Mouse (Mus musculus) stomach, embryonic 14.5 days (tissue): ENCODE results near the gene Kif4. TPM values are rescaled to one million over a fixed set of nuclear protein-coding genes. Genes with fewer than 3 reads are reported as not detected.

Source experiments
- ATAC-seq: fragments of 200-750 bp; cut with Nextera tagmentation; 2 replicates; pipeline ENCODE4 v1.8.0; 2017; ENCODE audit warnings: low read depth, moderate TSS enrichment; ENCODE audit not compliant: insufficient number of reproducible peaks, insufficient read depth, low FRiP score
- H3K27ac ChIP-seq: fragments of 300-500 bp; sonication (generic); 2 replicates; pipeline ENCODE4 v1.5.1; 2014; ENCODE audit warnings: mild to moderate bottlenecking, low read length, moderate library complexity, mixed read lengths
- H3K27me3 ChIP-seq: fragments of 300-500 bp; sonication (generic); 2 replicates; pipeline ENCODE4 v1.6.1; 2014; ENCODE audit warnings: low read length, control low read depth, mixed read lengths; ENCODE audit not compliant: control insufficient read depth, insufficient read depth
- H3K36me3 ChIP-seq: fragments of 300-500 bp; sonication (generic); 2 replicates; pipeline ENCODE4 v1.6.1; 2014; ENCODE audit warnings: mild to moderate bottlenecking, control low read depth, low read length, moderate library complexity, mixed read lengths; ENCODE audit not compliant: control insufficient read depth, insufficient read depth
- H3K4me1 ChIP-seq: fragments of 300-500 bp; sonication (generic); 2 replicates; pipeline ENCODE4 v1.6.1; 2014; ENCODE audit warnings: low read length, control low read depth, mixed read lengths; ENCODE audit not compliant: control insufficient read depth, insufficient read depth
- H3K4me2 ChIP-seq: fragments of 300-500 bp; sonication (generic); replicated peaks from 2 replicates; pipeline ENCODE4 v1.6.1; 2014; ENCODE audit warnings: low read depth, low read length, control low read depth
- H3K4me3 ChIP-seq: fragments of 300-500 bp; sonication (generic); 2 replicates; pipeline ENCODE4 v1.5.1; 2014; ENCODE audit warnings: low read depth, low read length, control low read depth
- H3K9ac ChIP-seq: fragments of 300-500 bp; sonication (generic); replicated peaks from 2 replicates; pipeline ENCODE4 v1.6.1; 2014; ENCODE audit warnings: low read depth, mild to moderate bottlenecking, control low read depth, low read length, moderate library complexity, mixed read lengths
- H3K9me3 ChIP-seq: fragments of 300-500 bp; sonication (generic); 2 replicates; pipeline ENCODE4 v1.6.1; 2016; ENCODE audit warnings: low read depth, low read length, control low read depth; ENCODE audit not compliant: control insufficient read depth
- WGBS: fragments of 180-500 bp; shearing (Covaris S2); extraction: QIAGEN DNeasy Blood & Tissue Kit; methylation state at CpG from one replicate; pipeline ENCODE4 v1.1.7; 2014; 5-methylcytosine and 5-hydroxymethylcytosine counted together
- polyA plus RNA-seq: library from polyadenylated mRNA; unstranded; fragments of >200 nt; fragmentation: Nextera tagmentation; extraction: Ambion mirVana; gene quantifications from 2 replicates; pipeline ENCODE4 v1.2.1, GENCODE M21; 2014

The Kif4 gene
- polyA plus RNA-seq, 1 experiment from 2014 or later: 30.0 TPM

- 26% methylated on average over 10 of the region's 10 CpGs for WGBS
- H3K27me3 ChIP-seq: no peaks in the 10 kb centered on the region
- peak overlapping the region; percentile 39 for H3K4me2 ChIP-seq
- peak overlapping the region; percentile 17; the same call in 1 of the 2 replicates for H3K4me3 ChIP-seq
- no peak overlapping the region for H3K9ac ChIP-seq
- H3K9me3 ChIP-seq: no peaks in the 10 kb centered on the region
- H3K4me1 ChIP-seq: no peaks in the 10 kb centered on the region
- no peak for ATAC-seq
- H3K27ac ChIP-seq: no peak overlapping the region
- H3K36me3 ChIP-seq: no peaks in the 10 kb centered on the region
Measured at GRCm38 (mm10) chrX:100739443-100739842, 113.9 kb downstream of the Kif4 start.

GRCm38 (mm10) chrX:100740785-100741184 lies 115.2 kb downstream of the Kif4 start:
- ATAC-seq: no peak
- H3K4me3 ChIP-seq: no peak overlapping the region
- no peak overlapping the region for H3K27ac ChIP-seq
- H3K9me3 ChIP-seq: no peaks in the 10 kb centered on the region
- no peak overlapping the region for H3K4me2 ChIP-seq
- H3K27me3 ChIP-seq: no peaks in the 10 kb centered on the region
- no peaks in the 10 kb centered on the region for H3K4me1 ChIP-seq
- WGBS: 63% methylated on average over 6 of the region's 6 CpGs
- H3K36me3 ChIP-seq: no peaks in the 10 kb centered on the region
- H3K9ac ChIP-seq: no peak overlapping the region

GRCm38 (mm10) chrX:100741940-100742339 lies 116.4 kb downstream of the Kif4 start:
- Histone ChIP-seq H3K36me3 (no peaks in the 10 kb centered on the region), H3K27ac (no peak overlapping the region), H3K9me3 (no peaks in the 10 kb centered on the region), H3K4me2 (no peak overlapping the region), H3K27me3 (no peaks in the 10 kb centered on the region), H3K9ac (no peak overlapping the region), H3K4me1 (no peaks in the 10 kb centered on the region), H3K4me3 (no peak overlapping the region)
- WGBS: 8% methylated on average over 10 of the region's 10 CpGs
- no peak for ATAC-seq

GRCm38 (mm10) chrX:100765855-100766254 lies 140.3 kb downstream of the Kif4 start:
- no peak overlapping the region for H3K4me3 ChIP-seq
- ATAC-seq: no peak
- H3K9me3 ChIP-seq: no peaks in the 10 kb centered on the region
- no peaks in the 10 kb centered on the region for H3K36me3 ChIP-seq
- 85% methylated on average over 6 of the region's 6 CpGs for WGBS
- H3K4me2 ChIP-seq: no peak overlapping the region
- no peaks in the 10 kb centered on the region for H3K27me3 ChIP-seq
- no peak overlapping the region for H3K9ac ChIP-seq
- no peak overlapping the region for H3K27ac ChIP-seq
- no peaks in the 10 kb centered on the region for H3K4me1 ChIP-seq

- Histone ChIP-seq H3K4me1 (no peaks in the 10 kb centered on the region), H3K4me3 (peak within 1 kb of the TSS; percentile 31), H3K36me3 (no peaks in the 10 kb centered on the region), H3K9ac (no peak within 1 kb of the TSS), H3K9me3 (no peaks in the 10 kb centered on the region), H3K27ac (no peak within 1 kb of the TSS), H3K4me2 (peak within 1 kb of the TSS; percentile 62), H3K27me3 (no peaks in the 10 kb centered on the region)
- 22% methylated on average over 26 of the region's 26 CpGs for WGBS
- ATAC-seq: 0 out of 2 replicates have a peak, but pooled peaks have one; percentile 42
Measured at GRCm38 (mm10) chrX:100767181-100767884, 141.8 kb downstream of the Kif4 start, which contains the start of gene Dlg3. Gene Dlg3 (plus strand): TSS chrX:100767722.

- Histone ChIP-seq H3K4me2 (peak overlapping the region; percentile 62), H3K9me3 (no peaks in the 10 kb centered on the region), H3K4me3 (peak overlapping the region; percentile 31), H3K9ac (no peak overlapping the region), H3K27me3 (no peaks in the 10 kb centered on the region), H3K4me1 (no peaks in the 10 kb centered on the region), H3K27ac (no peak overlapping the region), H3K36me3 (no peaks in the 10 kb centered on the region)
- ATAC-seq: no peak
- WGBS: 36% methylated on average over 35 of the region's 36 CpGs
Measured at GRCm38 (mm10) chrX:100767885-100768626, 142.5 kb downstream of the Kif4 start.

- no peak overlapping the region for H3K4me2 ChIP-seq
- no peaks in the 10 kb centered on the region for H3K27me3 ChIP-seq
- 89% methylated on average over 5 of the region's 5 CpGs for WGBS
- no peak overlapping the region for H3K9ac ChIP-seq
- H3K27ac ChIP-seq: no peak overlapping the region
- ATAC-seq: no peak
- no peaks in the 10 kb centered on the region for H3K36me3 ChIP-seq
- H3K4me1 ChIP-seq: no peaks in the 10 kb centered on the region
- no peaks in the 10 kb centered on the region for H3K9me3 ChIP-seq
- H3K4me3 ChIP-seq: no peak overlapping the region
Measured at GRCm38 (mm10) chrX:100769281-100769680, 143.7 kb downstream of the Kif4 start.

- 13% methylated on average over 23 of the region's 23 CpGs for WGBS
- ATAC-seq: peak; percentile 51
- H3K9ac ChIP-seq: peak overlapping the region; percentile 65; the same call in 1 of the 2 replicates
- H3K27me3 ChIP-seq: no peaks in the 10 kb centered on the region
- H3K4me2 ChIP-seq: peak overlapping the region; percentile 45
- H3K9me3 ChIP-seq: no peaks in the 10 kb centered on the region
- H3K36me3 ChIP-seq: no peaks in the 10 kb centered on the region
- H3K4me3 ChIP-seq: peak overlapping the region; percentile 37
- H3K4me1 ChIP-seq: no peaks in the 10 kb centered on the region
- H3K27ac ChIP-seq: peak overlapping the region; percentile 21; the same call in 1 of the 2 replicates
Measured at GRCm38 (mm10) chrX:100774341-100774811, 148.8 kb downstream of the Kif4 start.
